Mouse (Mus musculus) liver, embryonic 15.5 days (tissue): ENCODE results near the gene Tph2. TPM values are rescaled to one million over a fixed set of nuclear protein-coding genes. Genes with fewer than 3 reads are reported as not detected.

Source experiments
- ATAC-seq: fragments of 200-750 bp; cut with Nextera tagmentation; 2 replicates; pipeline ENCODE4 v1.8.0; 2017; ENCODE audit warnings: moderate number of reproducible peaks, mild to moderate bottlenecking, moderate library complexity; ENCODE audit not compliant: insufficient read depth
- H3K27ac ChIP-seq: fragments of 300-500 bp; sonication (generic); replicated peaks from 2 replicates; pipeline ENCODE4 v1.5.1; 2015; ENCODE audit warnings: mild to moderate bottlenecking, inconsistent platforms
- H3K27me3 ChIP-seq: fragments of 300-500 bp; sonication (generic); 2 replicates; pipeline ENCODE4 v1.6.1; 2015; ENCODE audit warnings: mild to moderate bottlenecking, inconsistent platforms
- H3K36me3 ChIP-seq: fragments of 300-500 bp; sonication (generic); replicated peaks from 2 replicates; pipeline ENCODE4 v1.6.1; 2015; ENCODE audit warnings: moderate library complexity, mild to moderate bottlenecking, inconsistent platforms
- H3K4me1 ChIP-seq: fragments of 300-500 bp; sonication (generic); replicated peaks from 2 replicates; pipeline ENCODE4 v1.6.1; 2015; ENCODE audit warnings: inconsistent platforms
- H3K4me2 ChIP-seq: fragments of 300-500 bp; sonication (generic); 2 replicates; pipeline ENCODE4 v1.6.1; 2015; ENCODE audit warnings: moderate library complexity, mild to moderate bottlenecking, inconsistent platforms
- H3K4me3 ChIP-seq: fragments of 300-500 bp; sonication (generic); replicated peaks from 2 replicates; pipeline ENCODE4 v1.5.1; 2015; ENCODE audit warnings: mild to moderate bottlenecking, inconsistent platforms
- H3K9ac ChIP-seq: fragments of 300-500 bp; sonication (generic); 2 replicates; pipeline ENCODE4 v1.6.1; 2015; ENCODE audit warnings: moderate library complexity, mild to moderate bottlenecking, inconsistent platforms
- H3K9me3 ChIP-seq: fragments of 300-500 bp; sonication (generic); replicated peaks from 2 replicates; pipeline ENCODE4 v1.6.1; 2016; ENCODE audit warnings: inconsistent platforms
- WGBS: fragments of 180-500 bp; shearing (Covaris S2); methylation state at CpG from one replicate; pipeline ENCODE4 v1.1.7; 2015; ENCODE audit warnings: mixed read lengths; ENCODE audit not compliant: insufficient replicate concordance; 5-methylcytosine and 5-hydroxymethylcytosine counted together
- polyA plus RNA-seq: library from polyadenylated mRNA; unstranded; fragments of >200 nt; fragmentation: Nextera tagmentation; extraction: Ambion mirVana; gene quantifications from 2 replicates; pipeline ENCODE4 v1.2.1, GENCODE M21; 2015

The Tph2 gene
- polyA plus RNA-seq, 1 experiment from 2014 or later: not detected

DNA sequence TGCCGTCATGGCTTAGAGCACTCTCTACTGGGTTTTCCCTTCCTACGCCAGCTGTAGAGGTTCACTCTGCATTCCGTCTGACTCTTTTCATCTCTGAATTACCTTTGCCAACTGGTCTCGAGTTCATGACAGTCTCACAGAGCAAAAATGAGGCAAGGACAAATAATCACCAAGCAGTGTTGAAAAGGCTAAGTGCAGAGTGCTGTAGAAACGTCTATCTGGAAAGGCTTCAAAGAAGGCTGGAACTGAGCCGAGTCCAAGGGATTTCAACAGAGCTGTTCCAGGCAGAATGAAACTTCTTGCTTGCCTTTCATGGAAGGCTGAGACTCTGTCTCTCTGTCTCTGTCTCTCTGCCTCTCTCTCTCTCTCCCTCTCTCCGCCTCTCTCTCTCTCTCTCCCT, 47.8 kb downstream of the Tph2 start:
- H3K9ac ChIP-seq: no peak overlapping the region
- no peaks in the 10 kb centered on the region for H3K27me3 ChIP-seq
- H3K9me3 ChIP-seq: no peaks in the 10 kb centered on the region
- H3K4me2 ChIP-seq: no peak overlapping the region
- ATAC-seq: no peak
- no peaks in the 10 kb centered on the region for H3K36me3 ChIP-seq
- no peaks in the 10 kb centered on the region for H3K4me1 ChIP-seq
- 61% methylated on average over 6 of the region's 7 CpGs for WGBS
- no peak overlapping the region for H3K4me3 ChIP-seq
- H3K27ac ChIP-seq: no peak overlapping the region

DNA sequence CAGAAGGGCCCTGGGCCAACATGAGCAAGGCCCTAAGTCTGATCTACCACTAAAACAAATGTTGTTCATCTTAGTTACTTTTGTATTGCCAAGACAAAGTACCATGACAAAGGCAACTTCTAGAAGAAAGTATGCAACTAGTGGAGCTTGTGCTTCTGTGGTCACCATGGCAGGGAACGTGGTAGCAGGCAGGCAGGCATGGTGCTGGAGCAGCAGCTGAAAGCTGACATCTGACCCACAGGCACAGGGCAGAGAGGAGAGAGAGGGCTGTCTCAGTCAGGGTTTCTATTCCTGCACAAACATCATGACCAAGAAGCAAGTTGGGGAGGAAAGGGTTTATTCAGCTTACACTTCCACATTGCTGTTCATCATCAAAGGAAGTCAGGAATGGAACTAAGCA, 56.9 kb downstream of the Tph2 start:
- H3K4me1 ChIP-seq: no peaks in the 10 kb centered on the region
- no peaks in the 10 kb centered on the region for H3K9me3 ChIP-seq
- 43% methylated on average over 1 of the region's 1 CpGs for WGBS
- H3K27ac ChIP-seq: no peak overlapping the region
- ATAC-seq: no peak
- no peaks in the 10 kb centered on the region for H3K36me3 ChIP-seq
- H3K9ac ChIP-seq: no peak overlapping the region
- no peaks in the 10 kb centered on the region for H3K27me3 ChIP-seq
- H3K4me2 ChIP-seq: no peak overlapping the region
- H3K4me3 ChIP-seq: no peak overlapping the region

DNA sequence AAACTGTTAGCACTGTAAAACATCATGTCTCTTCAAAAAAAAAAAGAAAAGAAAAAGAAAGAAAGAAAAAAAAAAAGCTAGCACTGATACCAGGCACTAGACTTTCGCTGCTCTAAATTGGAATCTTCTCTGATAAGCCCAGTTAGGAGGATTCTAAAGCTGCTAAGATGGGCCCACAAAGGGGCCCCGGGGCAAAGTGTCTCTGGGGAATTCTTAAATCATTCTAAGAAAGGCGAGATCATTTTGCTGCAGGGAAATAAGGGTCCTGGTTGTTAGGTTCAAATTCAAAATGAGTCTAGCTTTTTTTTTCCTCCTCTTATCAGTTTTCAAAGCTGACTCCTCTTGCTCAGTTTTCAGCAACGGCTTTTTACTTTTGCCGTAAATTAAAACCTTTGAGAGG, 59.3 kb downstream of the Tph2 start:
- ATAC-seq: no peak
- no peak overlapping the region for H3K27ac ChIP-seq
- H3K4me2 ChIP-seq: no peak overlapping the region
- 52% methylated on average over 5 of the region's 5 CpGs for WGBS
- no peak overlapping the region for H3K9ac ChIP-seq
- no peaks in the 10 kb centered on the region for H3K27me3 ChIP-seq
- no peaks in the 10 kb centered on the region for H3K4me1 ChIP-seq
- H3K36me3 ChIP-seq: no peaks in the 10 kb centered on the region
- H3K4me3 ChIP-seq: no peak overlapping the region
- no peaks in the 10 kb centered on the region for H3K9me3 ChIP-seq

DNA sequence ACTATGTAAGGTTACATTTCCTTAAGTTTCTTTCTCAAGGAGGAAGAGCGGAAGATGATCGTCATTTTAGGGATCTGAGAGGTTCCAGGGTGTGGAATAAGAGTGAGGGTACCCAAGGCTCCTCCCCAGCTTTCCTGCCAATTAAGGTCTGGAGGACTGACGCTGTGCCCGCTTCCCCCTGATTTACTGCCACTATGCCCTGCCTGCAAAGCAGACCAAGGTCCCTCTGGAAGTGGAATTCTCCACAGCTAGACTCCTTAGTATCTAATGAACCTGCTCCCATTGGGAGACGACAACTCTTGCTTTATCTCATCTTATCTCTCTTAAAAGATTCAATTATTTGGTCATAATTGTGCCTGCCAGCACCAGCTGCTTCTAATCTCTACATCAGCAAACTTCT, 59.8 kb downstream of the Tph2 start:
- Histone ChIP-seq H3K27ac (no peak overlapping the region), H3K4me1 (no peaks in the 10 kb centered on the region), H3K9me3 (no peaks in the 10 kb centered on the region), H3K4me2 (no peak overlapping the region), H3K27me3 (no peaks in the 10 kb centered on the region), H3K9ac (no peak overlapping the region), H3K4me3 (no peak overlapping the region), H3K36me3 (no peaks in the 10 kb centered on the region)
- 62% methylated on average over 5 of the region's 5 CpGs for WGBS
- ATAC-seq: no peak

DNA sequence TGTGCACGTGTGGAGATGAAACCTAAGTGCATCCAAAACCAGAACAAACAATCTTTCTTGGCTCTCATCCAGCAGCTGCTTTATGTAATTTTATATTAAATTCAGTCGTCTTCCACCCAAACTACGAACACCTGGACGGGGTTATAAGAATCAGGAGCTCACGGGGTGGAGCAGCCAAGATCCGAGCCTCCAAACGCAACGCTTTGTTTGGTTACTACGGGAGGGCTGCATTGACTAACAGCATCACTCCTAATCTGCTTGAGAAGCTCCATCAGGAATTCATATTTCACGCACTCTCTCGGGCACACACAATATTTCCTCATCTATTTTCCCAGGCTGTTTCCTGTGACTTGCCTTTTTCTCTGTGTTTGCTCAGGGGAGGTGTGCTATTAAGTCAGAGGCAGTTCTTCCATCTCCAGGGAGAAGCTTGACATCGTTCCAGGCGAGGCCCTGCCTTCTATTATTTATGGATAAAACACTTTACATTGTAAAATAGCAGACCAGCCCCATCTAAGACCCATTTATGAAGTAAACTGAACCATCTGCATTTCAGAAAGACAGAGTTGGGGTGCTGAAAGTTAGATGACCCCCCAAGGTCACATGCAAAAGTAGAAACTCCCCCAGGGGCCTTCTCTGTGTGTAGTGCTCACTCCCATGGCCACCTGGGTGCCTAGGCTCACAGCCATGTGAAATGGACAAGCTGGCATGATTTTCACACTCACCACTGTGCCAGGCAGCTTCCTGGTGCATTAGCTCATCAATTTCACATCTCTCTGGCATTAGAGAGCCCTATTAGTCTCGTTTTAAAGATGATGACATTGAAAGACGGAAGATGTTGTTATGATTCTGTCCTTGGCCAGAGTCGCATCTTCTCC, 76.9 kb downstream of the Tph2 start:
- Histone ChIP-seq H3K9ac (no peak overlapping the region), H3K27me3 (no peaks in the 10 kb centered on the region), H3K4me3 (no peak overlapping the region), H3K36me3 (no peaks in the 10 kb centered on the region), H3K4me1 (no peaks in the 10 kb centered on the region), H3K4me2 (no peak overlapping the region), H3K27ac (no peak overlapping the region), H3K9me3 (no peaks in the 10 kb centered on the region; the same call in 1 of the 2 replicates)
- WGBS: 63% methylated on average over 16 of the region's 16 CpGs
- no peak for ATAC-seq

DNA sequence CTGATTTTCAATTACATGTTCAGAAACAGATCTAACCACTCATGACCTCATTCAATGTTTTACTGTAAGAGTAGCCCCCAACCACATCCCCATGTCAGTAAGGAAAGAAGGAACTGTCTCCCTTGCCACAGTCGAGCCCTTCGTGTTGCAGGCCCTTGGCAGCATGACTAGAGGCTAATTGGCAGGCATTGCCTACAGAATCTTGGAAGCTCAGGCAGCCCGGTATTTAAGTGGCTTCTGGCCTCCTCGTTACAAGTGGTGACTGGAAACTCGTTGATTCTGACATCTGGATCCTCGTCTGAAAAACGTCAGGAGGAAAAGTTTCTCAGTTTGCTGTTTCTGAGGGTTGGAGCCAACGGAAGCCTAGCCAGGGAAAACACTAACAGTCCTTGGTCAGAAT, 80.6 kb downstream of the Tph2 start:
- H3K9ac ChIP-seq: no peak overlapping the region
- no peak overlapping the region for H3K4me2 ChIP-seq
- 60% methylated on average over 8 of the region's 8 CpGs for WGBS
- no peak overlapping the region for H3K27ac ChIP-seq
- H3K4me1 ChIP-seq: no peaks in the 10 kb centered on the region
- no peaks in the 10 kb centered on the region for H3K36me3 ChIP-seq
- H3K4me3 ChIP-seq: no peak overlapping the region
- no peaks in the 10 kb centered on the region for H3K27me3 ChIP-seq
- no peaks in the 10 kb centered on the region; the same call in 1 of the 2 replicates for H3K9me3 ChIP-seq
- no peak for ATAC-seq

DNA sequence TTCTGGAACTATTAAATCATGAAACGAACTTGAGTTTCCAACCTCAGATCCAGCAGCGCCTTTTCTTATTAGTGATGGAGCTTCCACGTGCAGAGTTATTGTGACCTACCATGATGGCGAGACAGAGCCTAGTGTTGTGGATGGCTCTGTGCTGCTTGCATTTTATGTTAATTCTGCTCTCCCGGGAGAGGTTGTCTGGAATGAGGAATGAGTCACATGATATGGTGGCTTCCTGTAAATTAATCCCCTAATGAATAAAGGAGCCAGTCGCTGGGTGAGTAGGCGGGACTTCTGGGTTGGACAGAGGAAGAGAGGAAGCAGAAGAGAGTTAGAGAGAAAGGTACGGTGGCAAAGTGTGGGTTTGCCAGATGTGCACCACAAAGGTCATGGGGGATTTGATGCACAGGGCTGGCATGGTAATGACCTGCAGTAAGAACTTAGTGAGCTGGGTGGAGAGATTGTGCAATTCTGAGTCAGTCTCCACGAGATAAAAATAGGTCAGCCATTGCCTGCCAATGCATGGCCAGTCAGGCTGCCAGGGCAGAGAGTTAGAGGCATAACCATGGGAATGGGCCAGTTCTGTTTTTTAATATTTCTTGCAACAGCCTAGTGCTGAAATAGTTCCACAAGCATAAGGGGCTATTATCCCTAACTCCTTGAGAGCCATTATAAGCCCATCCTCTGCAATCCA, 84.8 kb downstream of the Tph2 start:
- Histone ChIP-seq H3K4me3 (no peak overlapping the region), H3K27ac (no peak overlapping the region), H3K9me3 (no peaks in the 10 kb centered on the region), H3K9ac (no peak overlapping the region), H3K4me1 (no peaks in the 10 kb centered on the region), H3K4me2 (no peak overlapping the region), H3K27me3 (no peaks in the 10 kb centered on the region), H3K36me3 (no peaks in the 10 kb centered on the region)
- ATAC-seq: no peak
- 53% methylated on average over 9 of the region's 9 CpGs for WGBS

DNA sequence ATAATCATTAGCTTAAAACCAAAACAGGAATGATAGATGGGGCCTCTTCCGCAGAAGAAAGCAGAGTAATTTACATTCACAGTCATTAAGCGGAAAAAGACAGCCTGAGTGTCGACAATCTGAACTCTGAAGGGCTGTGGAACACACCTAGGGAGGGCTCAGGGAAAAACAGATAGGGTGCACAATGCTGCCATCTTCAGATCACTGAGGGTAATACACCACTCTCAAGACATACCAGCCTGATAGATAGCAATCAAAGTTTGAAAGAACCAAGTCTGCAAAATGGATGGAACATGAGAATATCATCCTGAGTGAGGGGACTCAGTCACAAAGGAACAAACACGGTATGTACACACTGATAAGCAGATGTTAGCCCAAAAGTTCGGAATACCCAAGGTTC, 87.7 kb downstream of the Tph2 start:
- H3K4me1 ChIP-seq: no peaks in the 10 kb centered on the region
- H3K36me3 ChIP-seq: no peaks in the 10 kb centered on the region
- no peak overlapping the region for H3K27ac ChIP-seq
- H3K4me2 ChIP-seq: no peak overlapping the region
- no peak overlapping the region for H3K9ac ChIP-seq
- H3K9me3 ChIP-seq: no peaks in the 10 kb centered on the region
- ATAC-seq: no peak
- no peak overlapping the region for H3K4me3 ChIP-seq
- H3K27me3 ChIP-seq: no peaks in the 10 kb centered on the region
- 10% methylated on average over 5 of the region's 5 CpGs for WGBS

DNA sequence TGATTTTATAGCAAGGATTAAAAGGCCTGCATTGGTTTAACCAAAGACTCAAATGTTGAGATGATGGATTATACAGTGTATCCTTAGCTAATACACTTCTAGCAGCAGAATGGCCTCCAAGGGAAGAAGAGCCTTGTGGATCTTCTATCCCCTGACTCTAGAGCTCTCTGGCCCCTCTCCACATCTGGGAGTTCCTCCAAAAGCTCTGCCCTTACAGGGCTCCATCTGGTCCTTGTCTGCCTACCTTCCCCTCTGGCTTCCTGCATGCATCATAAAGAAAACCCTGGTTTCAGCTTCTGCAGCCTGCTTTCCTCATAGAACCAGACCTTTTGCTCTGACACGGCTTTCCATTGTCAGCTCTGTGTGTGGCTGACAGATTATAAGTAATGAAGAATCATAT, 88.6 kb downstream of the Tph2 start:
- H3K9ac ChIP-seq: no peak overlapping the region
- H3K4me2 ChIP-seq: no peak overlapping the region
- no peaks in the 10 kb centered on the region for H3K27me3 ChIP-seq
- H3K36me3 ChIP-seq: no peaks in the 10 kb centered on the region
- WGBS: 52% methylated on average over 1 of the region's 1 CpGs
- H3K27ac ChIP-seq: no peak overlapping the region
- no peak overlapping the region for H3K4me3 ChIP-seq
- no peaks in the 10 kb centered on the region for H3K9me3 ChIP-seq
- H3K4me1 ChIP-seq: no peaks in the 10 kb centered on the region
- ATAC-seq: no peak

DNA sequence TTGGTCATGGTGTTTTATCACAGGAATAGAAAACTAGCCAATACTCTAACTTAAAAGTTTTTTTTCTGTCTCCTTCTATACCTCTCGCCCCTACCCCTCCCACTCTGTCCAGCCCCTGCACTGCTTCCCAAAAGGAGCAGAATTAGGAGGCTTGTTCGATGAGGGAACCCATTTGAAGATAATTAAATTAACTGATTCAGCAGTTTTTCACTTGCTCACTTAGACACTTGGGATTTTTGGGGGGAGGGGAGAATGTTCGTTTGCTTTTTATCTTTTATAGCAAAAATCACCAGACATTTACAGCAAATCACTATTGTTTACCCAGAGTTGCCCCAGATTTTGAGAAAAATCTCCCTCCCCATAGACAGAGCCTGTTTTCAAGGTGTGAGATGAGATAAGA, 106.6 kb downstream of the Tph2 start:
- 35% methylated on average over 3 of the region's 3 CpGs for WGBS
- H3K4me3 ChIP-seq: no peak overlapping the region
- no peak overlapping the region for H3K9ac ChIP-seq

DNA sequence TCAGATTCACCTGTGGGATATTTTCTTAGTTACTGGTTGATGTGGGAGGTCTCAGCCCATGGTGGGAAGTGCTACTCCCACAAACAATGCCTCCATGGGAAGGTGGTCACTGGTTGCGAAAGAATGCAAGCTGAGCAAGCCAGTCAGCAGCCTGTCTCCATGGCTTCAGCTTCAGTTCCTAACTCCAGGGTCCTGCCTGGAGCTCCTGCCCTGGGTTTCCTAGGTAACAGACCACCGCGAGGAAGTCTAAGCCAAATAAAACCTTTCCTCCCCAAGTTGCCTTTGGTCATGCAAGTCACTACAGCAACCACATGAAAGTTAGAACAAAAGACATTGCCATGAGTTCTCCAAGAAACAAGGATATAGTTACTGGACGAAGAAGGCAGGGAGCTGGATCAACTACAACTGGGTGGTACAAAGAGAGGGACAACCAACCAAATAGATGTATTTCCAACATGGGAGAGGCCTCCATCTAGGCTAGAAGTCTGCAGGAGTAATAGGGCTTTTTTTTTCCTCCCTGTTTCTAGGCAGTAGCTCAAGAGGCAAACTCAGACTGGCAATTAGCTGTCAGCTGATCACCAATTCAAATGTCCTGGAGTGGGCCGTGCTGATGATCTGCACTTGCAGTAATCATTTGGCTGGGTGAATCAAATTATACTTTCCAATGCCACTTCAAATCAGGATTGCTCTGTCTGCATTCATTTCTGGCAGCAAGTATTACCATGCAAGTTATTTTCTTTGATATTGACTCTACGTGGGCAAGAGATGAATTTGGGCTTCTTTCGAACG, 115.5 kb downstream of the Tph2 start:
- Histone ChIP-seq H3K27ac (no peak overlapping the region), H3K9me3 (0 out of 2 replicates have a peak, but pooled peaks cover 4% of the 10 kb centered on the region), H3K4me2 (no peak overlapping the region), H3K4me3 (no peak overlapping the region), H3K9ac (no peak overlapping the region), H3K36me3 (no peaks in the 10 kb centered on the region), H3K4me1 (no peaks in the 10 kb centered on the region), H3K27me3 (no peaks in the 10 kb centered on the region)
- WGBS: 58% methylated on average over 8 of the region's 8 CpGs
- ATAC-seq: no peak

More for the DNA sequence above, 106.6 kb downstream of the Tph2 start:
- Histone ChIP-seq H3K27ac (no peak overlapping the region), H3K36me3 (no peaks in the 10 kb centered on the region), H3K9me3 (no peaks in the 10 kb centered on the region), H3K4me1 (no peaks in the 10 kb centered on the region), H3K27me3 (no peaks in the 10 kb centered on the region), H3K4me2 (no peak overlapping the region)
- no peak for ATAC-seq
